Mouse (Mus musculus) gastrocnemius, postnatal 14 days (tissue): Measurements from ENCODE around the gene Lce1h. TPM values are rescaled to one million over a fixed set of nuclear protein-coding genes. Genes with fewer than 3 reads are reported as not detected.

Source experiments
- DNase-seq: peaks from one replicate; pipeline ENCODE4 v3.0.0; 2021; ENCODE audit warnings: mixed read lengths
- intact Hi-C: fragments of 180-260 bp; cut with DNase I; formaldehyde crosslinking; loops from one replicate; pipeline ENCODE4 v1.15.1; 2025; ENCODE audit warnings: low total_unique reads
- long read RNA-seq, 2 experiments: library from polyadenylated mRNA; stranded (forward); transcript quantifications; one replicate each; pipeline ENCODE4 v2.0.0; 2021
- total RNA-seq, 2 experiments: library from RNA; stranded (reverse); gene quantifications; 2 replicates each; pipeline ENCODE4 v1.2.3; 2021

Gene Lce1h
- not detected for total RNA-seq
- long read RNA-seq, experiment 1 = 0 reads
- long read RNA-seq, experiment 2 = 0 reads

GRCm38 (mm10) chr3:92764965-92765364 lies at the start of gene Lce1h:
Gene Lce1h (minus strand): TSS chr3:92765065.
- intact Hi-C loops = no loop called here
- DNase-seq = no peak

- intact Hi-C loops = no loop called here
- DNase-seq = no peak
Observed at GRCm38 (mm10) chr3:92807791-92808190, 42.9 kb upstream of the Lce1h start, which contains the start of gene Lce1k. Gene Lce1k (minus strand): TSS chr3:92807891.

GRCm38 (mm10) chr3:92790414-92790813 lies 25.5 kb upstream of the Lce1h start, which contains the start of gene Lce1j:
Gene Lce1j (minus strand): TSS chr3:92790514.
- no peak for DNase-seq
- intact Hi-C loops = no loop called here

GRCm38 (mm10) chr3:92778799-92779198 lies 13.9 kb upstream of the Lce1h start, which contains the start of gene Lce1i:
Gene Lce1i (minus strand): TSS chr3:92778899.
- intact Hi-C loops = no loop called here
- DNase-seq = no peak

- intact Hi-C loops = no loop called here
- no peak for DNase-seq
Observed at GRCm38 (mm10) chr3:92771573-92771972, 6.7 kb upstream of the Lce1h start.

GRCm38 (mm10) chr3:92753197-92753596 lies 11.7 kb downstream of the Lce1h start:
- DNase-seq = no peak
- intact Hi-C loops = no loop called here

- intact Hi-C loops = no loop called here
- no peak for DNase-seq
Observed at GRCm38 (mm10) chr3:92752238-92752637, 12.6 kb downstream of the Lce1h start, which contains the start of gene Lce1g. Gene Lce1g (minus strand): TSS chr3:92752338.

GRCm38 (mm10) chr3:92738996-92739395 lies 25.9 kb downstream of the Lce1h start, which contains the start of gene Gm38119:
Gene Gm38119 (minus strand): TSS chr3:92739096.
- DNase-seq = no peak
- intact Hi-C loops = no loop called here

GRCm38 (mm10) chr3:92722631-92723030 lies 42.2 kb downstream of the Lce1h start:
- DNase-seq = no peak
- intact Hi-C loops = no loop called here

GRCm38 (mm10) chr3:92720250-92720649 lies 44.6 kb downstream of the Lce1h start, which contains the start of gene Lce1f:
Gene Lce1f (minus strand): TSS chr3:92720350.
- intact Hi-C loops = no loop called here
- DNase-seq = no peak

- intact Hi-C loops = loop anchor here (2.0 kb wide), 1 partner anchor 18 kb away; no protein-coding TSS in a partner anchor
- DNase-seq = no peak
Observed at GRCm38 (mm10) chr3:92715122-92715521, 49.7 kb downstream of the Lce1h start.

Other genes starting within 250 kb of the Lce1h start
- gene 2310046K23Rik, start 230.6 kb downstream of the Lce1h start, total RNA-seq = not detected
- gene Ivl, start 191.3 kb downstream of the Lce1h start, total RNA-seq = not detected
- not detected for gene Smcp, start 176.1 kb downstream of the Lce1h start, total RNA-seq
- gene 2210017I01Rik, start 157.6 kb downstream of the Lce1h start, total RNA-seq = not detected
- not detected for gene Lce6a, start 143.4 kb downstream of the Lce1h start, total RNA-seq
- not detected for gene Lce1a1, start 116.8 kb downstream of the Lce1h start, total RNA-seq
- not detected for gene Lce1b, start 108.1 kb downstream of the Lce1h start, total RNA-seq
- not detected for gene Lce1a2, start 94.8 kb downstream of the Lce1h start, total RNA-seq
- not detected for gene Lce1c, start 85.8 kb downstream of the Lce1h start, total RNA-seq
- not detected for gene Lce1d, start 77.9 kb downstream of the Lce1h start, total RNA-seq
- gene Lce1e, start 56.0 kb downstream of the Lce1h start, total RNA-seq = not detected
- not detected for gene Lce1f, start 44.7 kb downstream of the Lce1h start, total RNA-seq
- not detected for gene Gm38119, start 26.0 kb downstream of the Lce1h start, total RNA-seq
- gene Lce1g, start 12.7 kb downstream of the Lce1h start, total RNA-seq = not detected
- not detected for gene Lce1i, start 13.8 kb upstream of the Lce1h start, total RNA-seq
- gene Lce1j, start 25.4 kb upstream of the Lce1h start, total RNA-seq = not detected
- not detected for gene Lce1k, start 42.8 kb upstream of the Lce1h start, total RNA-seq
- not detected for gene Kprp, start 62.2 kb upstream of the Lce1h start, total RNA-seq
- gene Lce1l, start 86.2 kb upstream of the Lce1h start, total RNA-seq = not detected
- gene 2310050C09Rik, start 105.2 kb upstream of the Lce1h start, total RNA-seq = not detected
- not detected for gene Lce3a, start 161.2 kb upstream of the Lce1h start, total RNA-seq
- gene Lce3b, start 167.9 kb upstream of the Lce1h start, total RNA-seq = not detected
- gene Lce3c, start 179.4 kb upstream of the Lce1h start, total RNA-seq = not detected
- not detected for gene Lce3d, start 192.3 kb upstream of the Lce1h start, total RNA-seq
- gene Lce3e, start 202.0 kb upstream of the Lce1h start, total RNA-seq = not detected
- gene Lce3f, start 227.2 kb upstream of the Lce1h start, total RNA-seq = not detected